Mouse (Mus musculus): ENCODE data around the gene Hist1h4h. TPM values are rescaled to one million over a fixed set of nuclear protein-coding genes. Genes with fewer than 3 reads are reported as not detected.
A peak's percentile ranks its signal among the peaks of the same experiment; 100 is the strongest.
"Not testable (repeated sequence)": the region's sequence is repeated elsewhere in the genome, so short reads cannot be mapped to it uniquely, and the experiment has no call there.

Hist1h4h gene
- polyA plus RNA-seq, 1 experiment from 2014 or later, result 4.6 TPM

DNA sequence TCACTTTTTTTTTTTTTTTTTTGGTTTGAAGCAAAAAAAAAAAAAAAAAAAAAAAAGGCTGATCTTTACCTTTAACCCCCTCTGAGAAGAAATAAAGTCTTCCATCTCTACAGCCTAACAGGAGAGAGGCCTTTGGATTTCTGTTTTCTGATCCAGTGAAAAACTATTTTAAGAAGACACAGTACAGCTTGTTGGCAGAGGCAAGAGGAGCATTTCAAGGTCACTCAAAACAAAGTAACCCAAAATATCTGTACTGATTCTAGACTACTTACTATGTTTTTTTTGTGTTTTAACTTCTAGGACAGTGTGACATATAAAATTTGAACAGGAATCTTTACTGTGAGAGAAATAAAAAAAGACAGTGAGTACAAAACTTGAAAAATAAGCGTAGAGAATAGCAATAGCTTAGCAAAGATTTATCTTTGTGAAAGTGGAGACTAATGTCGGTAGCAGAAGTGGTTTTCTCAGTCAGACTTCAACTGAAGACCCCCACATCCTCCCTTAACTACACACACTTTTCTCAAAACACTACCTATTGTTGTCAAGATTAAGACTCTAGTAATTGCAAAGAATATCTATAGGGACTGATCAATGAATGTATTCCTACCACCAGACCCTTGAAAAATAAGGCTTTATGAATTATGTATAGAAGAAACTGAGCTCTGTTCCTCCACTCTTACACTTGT is 1.2 kb upstream of the Hist1h4h start:
- peak overlapping the region; percentile 73; the same call in 1 of the 2 replicates for H3K9ac ChIP-seq
- ATAC-seq (ENCODE audit: low FRiP score, low read depth), result no peak
- no peak overlapping the region for H3K27ac ChIP-seq
- no peaks in the 10 kb centered on the region for H3K36me3 ChIP-seq
- peak overlapping the region; percentile 70 for H3K4me2 ChIP-seq (replicated peaks)
- H3K27me3 ChIP-seq (replicated peaks), result no peaks in the 10 kb centered on the region
- WGBS, result 30% methylated on average over 2 of the region's 2 CpGs
- no peaks in the 10 kb centered on the region for H3K9me3 ChIP-seq
- H3K4me3 ChIP-seq, result peak overlapping the region; percentile 52
- peaks cover 17% of the 10 kb centered on the region for H3K4me1 ChIP-seq

- WGBS, result under 1% methylated on average over 20 of the region's 20 CpGs
- H3K4me2 ChIP-seq (replicated peaks), result peak overlapping the region; percentile 70
- H3K4me3 ChIP-seq, result peak overlapping the region; percentile 52
- peak overlapping the region; percentile 73 for H3K9ac ChIP-seq
- no peaks in the 10 kb centered on the region for H3K9me3 ChIP-seq
- H3K4me1 ChIP-seq, result peaks cover 16% of the 10 kb centered on the region
- H3K36me3 ChIP-seq, result no peaks in the 10 kb centered on the region
- peak overlapping the region; percentile 89 for H3K27ac ChIP-seq
- no peak for ATAC-seq (ENCODE audit: low FRiP score, low read depth)
- no peaks in the 10 kb centered on the region for H3K27me3 ChIP-seq (replicated peaks)
Measured at GRCm38 (mm10) chr13:23530181-23530900, 509 bp upstream of the Hist1h4h start.

DNA sequence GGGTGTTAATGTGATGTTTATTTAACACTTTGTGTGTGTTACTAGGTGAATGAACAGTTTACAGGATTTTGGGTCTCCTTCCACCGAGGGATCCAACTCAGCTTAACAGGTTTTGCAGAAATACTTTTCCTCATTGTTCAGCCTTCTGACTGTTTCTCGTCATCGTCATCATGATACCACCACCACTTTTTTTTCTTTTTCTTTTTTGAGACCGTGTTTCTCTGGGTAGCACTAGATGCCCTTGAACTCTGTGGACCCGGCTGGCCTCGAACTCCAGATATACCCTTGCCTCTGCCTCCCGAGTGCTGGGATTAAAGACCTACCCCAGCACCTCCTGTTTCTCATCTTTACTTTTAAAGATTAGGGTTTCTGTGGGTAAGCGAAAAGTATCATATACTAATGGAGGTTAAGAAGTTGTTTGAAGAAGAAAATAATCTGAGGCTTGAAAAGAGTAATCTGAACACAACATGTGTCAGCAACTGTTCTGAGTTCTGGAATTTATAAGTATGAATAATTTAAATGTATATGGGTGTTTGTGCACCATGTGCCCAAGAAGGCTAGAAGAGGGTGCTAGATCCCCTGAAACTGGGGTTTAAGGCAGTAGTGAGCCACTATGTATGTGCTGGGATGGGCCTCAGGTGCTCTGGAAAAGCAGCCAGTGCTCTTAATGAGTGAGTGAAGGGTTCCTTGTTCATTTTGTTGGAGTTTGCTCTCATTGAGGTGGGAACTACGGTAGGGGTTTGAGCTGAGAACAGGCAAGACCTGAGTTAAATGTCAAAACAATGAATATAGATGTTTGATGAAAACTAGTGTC is 1.6 kb downstream of the Hist1h4h start:
- Histone ChIP-seq H3K27ac (peak overlapping the region; percentile 89; the same call in 1 of the 2 replicates), H3K4me1 (peaks cover 22% of the 10 kb centered on the region), H3K4me2 (replicated peaks) (peak overlapping the region; percentile 70), H3K9me3 (no peaks in the 10 kb centered on the region), H3K36me3 (no peaks in the 10 kb centered on the region), H3K4me3 (peak overlapping the region; percentile 52), H3K27me3 (replicated peaks) (no peaks in the 10 kb centered on the region), H3K9ac (peak overlapping the region; percentile 73)
- WGBS, result 22% methylated on average over 9 of the region's 9 CpGs
- ATAC-seq (ENCODE audit: low FRiP score, low read depth), result no peak

DNA sequence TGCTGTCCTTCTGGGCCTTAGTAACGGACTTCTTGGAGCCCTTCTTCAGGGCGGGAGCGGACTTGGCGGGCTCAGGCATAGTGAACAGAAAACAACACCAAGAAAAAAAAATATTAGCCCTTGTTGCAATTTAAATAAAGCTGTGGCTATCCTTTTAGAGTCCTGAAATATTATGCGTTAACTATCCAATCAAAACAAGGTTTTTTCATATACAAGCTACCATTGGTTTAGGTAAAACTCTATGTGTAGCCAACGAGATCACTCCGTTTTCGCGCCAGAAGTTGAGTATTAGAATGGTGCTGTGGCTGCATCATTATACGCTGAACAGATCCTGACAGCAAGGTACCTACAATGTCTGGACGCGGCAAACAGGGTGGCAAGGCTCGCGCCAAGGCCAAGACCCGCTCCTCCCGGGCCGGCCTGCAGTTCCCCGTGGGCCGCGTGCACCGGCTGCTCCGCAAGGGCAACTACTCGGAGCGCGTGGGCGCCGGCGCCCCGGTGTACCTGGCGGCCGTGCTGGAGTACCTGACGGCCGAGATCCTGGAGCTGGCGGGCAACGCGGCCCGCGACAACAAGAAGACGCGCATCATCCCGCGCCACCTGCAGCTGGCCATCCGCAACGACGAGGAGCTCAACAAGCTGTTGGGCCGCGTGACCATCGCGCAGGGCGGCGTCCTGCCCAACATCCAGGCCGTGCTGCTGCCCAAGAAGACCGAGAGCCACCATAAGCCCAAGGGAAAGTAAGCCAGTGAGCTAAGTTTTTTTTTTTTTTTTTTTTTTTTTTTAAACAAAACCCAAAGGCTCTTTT is 2.9 kb downstream of the Hist1h4h start, which contains the start of gene Hist1h2af:
Gene Hist1h2af, plus strand, starts transcription at position 347 of the 808 bp plus-strand sequence.
- H3K9me3 ChIP-seq; H3K27me3 ChIP-seq (replicated peaks); H3K36me3 ChIP-seq: not testable (repeated sequence)
- under 1% methylated on average over 26 of the region's 53 CpGs for WGBS
- Histone ChIP-seq H3K4me3 (peak within 1 kb of the TSS; percentile 46), H3K4me1 (peaks cover 22% of the 10 kb centered on the region), H3K9ac (peak within 1 kb of the TSS; percentile 57), H3K4me2 (replicated peaks) (peak within 1 kb of the TSS; percentile 70), H3K27ac (peak within 1 kb of the TSS; percentile 66)
- peak; percentile 30 for ATAC-seq (ENCODE audit: low FRiP score, low read depth)

DNA sequence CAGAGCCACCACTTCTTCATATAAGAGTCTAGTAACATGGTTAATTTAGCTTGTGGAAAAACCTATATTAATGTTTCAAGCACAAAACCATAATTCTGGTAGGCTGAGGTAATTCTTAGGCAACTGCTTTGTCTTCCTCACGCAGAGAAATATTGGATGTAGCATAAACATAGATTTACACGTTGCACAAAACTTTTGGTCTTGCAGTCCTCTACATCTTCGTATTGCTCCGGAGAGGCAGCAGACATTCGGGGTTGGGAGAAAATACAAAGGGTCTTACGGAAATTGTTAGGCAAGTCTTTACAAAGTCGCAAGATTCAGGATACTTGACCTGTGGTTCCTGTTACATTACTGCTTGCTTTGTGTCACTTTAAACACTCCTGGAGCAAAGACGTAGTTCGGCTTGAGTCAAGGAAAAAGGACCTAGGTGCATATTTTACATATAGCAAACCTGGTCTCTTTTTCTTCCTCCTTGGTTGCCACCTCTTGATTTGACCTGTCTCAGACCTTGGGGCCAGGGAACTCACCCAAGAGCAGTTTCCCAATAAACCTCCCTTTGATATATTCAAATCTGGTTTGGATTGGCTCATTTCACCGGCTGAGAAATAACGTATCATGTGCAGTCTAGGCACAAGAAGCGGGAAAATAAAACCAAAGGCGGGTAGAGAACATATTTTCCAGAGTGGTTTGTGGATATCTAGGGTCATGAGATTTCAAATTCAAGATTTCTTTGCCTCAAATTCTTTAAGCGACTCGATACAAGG is 3.7 kb downstream of the Hist1h4h start:
- Histone ChIP-seq H3K27me3 (replicated peaks) (no peaks in the 10 kb centered on the region), H3K4me3 (peak overlapping the region; percentile 46), H3K4me1 (peaks cover 22% of the 10 kb centered on the region), H3K36me3 (no peaks in the 10 kb centered on the region), H3K9ac (peak overlapping the region; percentile 57), H3K9me3 (no peaks in the 10 kb centered on the region), H3K4me2 (replicated peaks) (peak overlapping the region; percentile 70), H3K27ac (peak overlapping the region; percentile 64)
- under 1% methylated on average over 15 of the region's 15 CpGs for WGBS
- no peak for ATAC-seq (ENCODE audit: low FRiP score, low read depth)

GRCm38 (mm10) chr13:23535137-23536075 is 4.6 kb downstream of the Hist1h4h start, which contains the start of gene Hist1h3g:
Gene Hist1h3g (plus strand): TSS chr13:23535422.
- WGBS, result under 1% methylated on average over 58 of the region's 62 CpGs
- H3K9me3 ChIP-seq; H3K27me3 ChIP-seq (replicated peaks); H3K36me3 ChIP-seq: not testable (repeated sequence)
- peak; percentile 86 for ATAC-seq (ENCODE audit: low FRiP score, low read depth)
- peak within 1 kb of the TSS; percentile 46 for H3K4me3 ChIP-seq
- H3K9ac ChIP-seq, result peak within 1 kb of the TSS; percentile 62
- peak within 1 kb of the TSS; percentile 70 for H3K4me2 ChIP-seq (replicated peaks)
- H3K27ac ChIP-seq, result peak within 1 kb of the TSS; percentile 64
- peaks cover 22% of the 10 kb centered on the region for H3K4me1 ChIP-seq

DNA sequence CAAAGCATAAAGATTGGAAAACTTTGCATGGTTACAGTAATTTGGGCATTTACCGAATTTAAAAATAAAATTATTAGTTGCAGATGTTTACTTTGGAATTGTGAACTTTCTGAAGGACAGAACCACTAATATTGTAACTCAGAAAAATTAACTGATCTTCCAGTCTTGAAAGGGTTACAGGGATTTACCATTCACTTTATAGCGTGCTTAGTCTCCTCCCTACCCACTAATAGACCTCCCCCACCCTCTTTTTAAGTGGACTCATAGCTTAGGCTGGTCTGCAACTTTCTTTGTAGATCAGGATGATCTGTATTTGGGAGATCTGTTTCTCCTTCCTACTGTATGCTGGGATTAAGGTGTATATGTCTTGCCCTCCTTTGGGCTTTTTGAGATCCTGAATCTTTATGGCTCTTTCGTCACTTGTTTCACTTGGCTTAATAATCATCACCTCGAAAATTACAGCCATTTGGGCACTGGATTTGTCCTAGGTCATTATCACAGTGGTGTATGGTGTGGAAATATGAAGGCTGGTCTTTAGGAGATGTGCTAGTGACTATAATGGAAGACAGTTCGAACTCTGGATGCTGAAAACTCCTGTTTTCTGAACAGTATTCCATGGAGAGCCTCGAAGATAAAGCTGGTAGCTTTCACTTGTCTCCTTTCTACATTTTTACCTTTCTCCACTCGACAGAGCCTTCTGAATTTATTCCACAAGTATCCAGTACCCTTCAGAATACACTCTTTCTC is 5.4 kb downstream of the Hist1h4h start:
- peak overlapping the region; percentile 62 for H3K9ac ChIP-seq
- H3K9me3 ChIP-seq, result no peaks in the 10 kb centered on the region
- no peak for ATAC-seq (ENCODE audit: low FRiP score, low read depth)
- peak overlapping the region; percentile 31 for H3K4me3 ChIP-seq
- H3K27ac ChIP-seq, result no peak overlapping the region
- peaks cover 22% of the 10 kb centered on the region for H3K4me1 ChIP-seq
- no peaks in the 10 kb centered on the region for H3K36me3 ChIP-seq
- H3K27me3 ChIP-seq (replicated peaks), result no peaks in the 10 kb centered on the region
- WGBS, result 18% methylated on average over 7 of the region's 7 CpGs
- H3K4me2 ChIP-seq (replicated peaks), result peak overlapping the region; percentile 70

DNA sequence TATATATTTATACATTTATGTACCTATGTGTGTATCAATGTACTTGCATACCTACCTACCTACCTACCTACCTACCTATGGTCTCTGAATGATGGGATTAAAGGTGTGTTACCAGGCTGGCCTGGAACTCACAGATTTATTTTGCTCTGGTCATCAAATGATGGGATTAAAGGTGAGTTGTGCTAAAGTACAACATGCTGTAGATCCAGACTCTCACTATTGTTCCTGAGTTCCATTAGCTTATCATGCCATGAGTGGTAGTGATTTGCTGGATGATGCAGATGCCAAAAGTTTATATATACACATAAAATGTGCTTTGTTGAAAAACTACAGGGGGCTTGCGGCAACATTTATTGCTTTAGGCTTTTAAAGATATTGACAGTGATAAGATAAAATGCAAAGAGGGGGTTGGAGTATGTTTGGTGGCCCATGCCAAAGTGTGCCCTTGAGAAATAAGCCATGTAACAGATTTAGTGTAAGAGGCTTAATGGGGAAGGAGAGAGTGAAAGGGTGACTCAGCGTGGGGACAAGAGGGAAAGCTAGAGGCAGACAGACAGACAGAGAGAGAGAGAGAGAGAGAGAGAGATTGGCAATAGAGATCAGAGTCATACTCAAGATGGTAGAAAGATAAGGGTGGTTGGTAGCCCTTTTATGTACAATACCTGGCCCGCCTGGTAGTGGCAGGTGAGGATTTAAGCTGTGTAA is 6.3 kb downstream of the Hist1h4h start:
- ATAC-seq (ENCODE audit: low FRiP score, low read depth), result no peak
- Histone ChIP-seq H3K9ac (no peak overlapping the region), H3K9me3 (no peaks in the 10 kb centered on the region), H3K4me1 (peaks cover 22% of the 10 kb centered on the region), H3K27ac (no peak overlapping the region), H3K4me3 (no peak overlapping the region), H3K27me3 (replicated peaks) (no peaks in the 10 kb centered on the region), H3K36me3 (no peaks in the 10 kb centered on the region), H3K4me2 (replicated peaks) (peak overlapping the region; percentile 70)
- 77% methylated on average over 3 of the region's 3 CpGs for WGBS

GRCm38 (mm10) chr13:23538249-23538648 is 7.4 kb downstream of the Hist1h4h start:
- H3K4me3 ChIP-seq, result no peak overlapping the region
- H3K36me3 ChIP-seq, result no peaks in the 10 kb centered on the region
- no peak for ATAC-seq (ENCODE audit: low FRiP score, low read depth)
- H3K9me3 ChIP-seq, result no peaks in the 10 kb centered on the region
- no peak overlapping the region for H3K4me2 ChIP-seq (replicated peaks)
- H3K9ac ChIP-seq, result no peak overlapping the region
- peaks cover 11% of the 10 kb centered on the region for H3K4me1 ChIP-seq
- H3K27ac ChIP-seq, result no peak overlapping the region
- WGBS, result 70% methylated on average over 5 of the region's 5 CpGs
- H3K27me3 ChIP-seq (replicated peaks), result no peaks in the 10 kb centered on the region
